Mouse (Mus musculus) MEL-GATA-1-ER (cell line): Measurements from ENCODE around the gene Kcnf1.

ENCODE experiments used
- DNase-seq: peaks from one replicate; pipeline ENCODE4 v3.0.0-alpha.2; 2012; ENCODE audit warnings: low read depth; ENCODE audit errors: extremely low read depth

The Kcnf1 gene

GRCm38 (mm10) chr12:17176757-17177092 is at the start of gene Kcnf1:
Gene Kcnf1 (minus strand): TSS chr12:17176888.
- DNase-seq, result no peak

DNA sequence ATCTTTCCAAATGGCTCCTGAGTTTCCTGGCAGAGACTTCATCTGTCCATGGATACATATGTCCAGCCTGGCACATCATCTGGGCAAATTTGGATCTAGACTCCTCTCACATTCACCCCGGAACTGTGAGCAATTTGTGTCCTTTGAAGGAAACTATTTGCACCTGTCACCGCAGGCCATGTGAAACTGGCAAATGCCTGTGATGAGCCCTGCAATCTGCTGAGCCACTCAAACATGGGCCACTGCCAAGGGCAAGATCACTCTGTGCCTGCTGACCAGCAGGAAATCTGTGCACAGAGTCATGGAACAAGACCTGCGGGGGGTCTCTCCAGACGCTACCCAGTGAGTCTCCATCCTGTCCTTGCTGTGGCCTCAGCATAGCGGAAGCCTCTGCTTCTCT is 48.3 kb upstream of the Kcnf1 start:
- no peak for DNase-seq

DNA sequence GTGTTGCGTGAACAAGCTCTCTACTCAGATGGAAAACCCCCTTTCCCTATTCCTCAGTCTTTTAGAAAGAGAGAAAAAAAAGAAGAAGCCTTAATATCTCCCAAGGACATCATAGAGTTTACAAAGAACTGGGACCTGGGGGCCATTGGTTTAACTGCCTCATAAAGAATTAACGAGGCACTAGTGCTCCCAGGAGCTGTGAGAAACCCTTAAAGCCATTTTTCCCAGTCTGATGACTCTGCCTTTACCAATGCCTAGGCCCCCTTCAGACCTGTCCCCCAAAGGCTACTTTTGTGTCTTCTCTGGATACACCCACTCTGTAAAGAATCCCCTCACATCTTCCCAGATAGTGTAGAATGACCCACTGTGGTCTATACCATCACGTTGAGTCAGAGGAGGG is 46.4 kb upstream of the Kcnf1 start:
- DNase-seq, result no peak

DNA sequence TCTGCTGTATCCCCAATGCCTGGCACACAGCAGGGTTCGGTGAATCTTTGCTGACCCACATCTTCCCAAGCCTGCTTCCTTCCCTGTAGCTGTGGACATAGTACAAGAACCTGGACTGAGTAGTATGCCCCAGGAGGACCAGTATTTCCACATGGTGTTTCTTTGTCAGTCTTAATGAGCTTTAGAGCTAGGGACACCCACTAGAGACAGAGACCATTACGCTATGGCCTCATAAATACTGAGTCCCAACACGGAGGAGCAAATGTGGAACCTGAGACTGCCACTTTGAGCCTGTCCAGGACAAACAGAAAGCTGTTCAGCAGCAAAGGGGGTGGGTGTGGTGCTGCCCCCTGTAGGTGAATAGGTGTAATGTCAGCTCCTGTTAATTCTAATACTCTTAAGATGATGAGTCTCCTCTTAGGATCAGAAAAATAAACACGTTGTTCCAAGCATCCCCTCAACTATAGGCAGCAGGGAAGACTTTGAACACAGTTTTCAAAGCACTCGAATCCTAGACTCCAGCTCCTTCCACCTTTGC is 45.3 kb upstream of the Kcnf1 start:
- DNase-seq, result peak; percentile 7

GRCm38 (mm10) chr12:17220631-17221030 is 43.9 kb upstream of the Kcnf1 start:
- no peak for DNase-seq

DNA sequence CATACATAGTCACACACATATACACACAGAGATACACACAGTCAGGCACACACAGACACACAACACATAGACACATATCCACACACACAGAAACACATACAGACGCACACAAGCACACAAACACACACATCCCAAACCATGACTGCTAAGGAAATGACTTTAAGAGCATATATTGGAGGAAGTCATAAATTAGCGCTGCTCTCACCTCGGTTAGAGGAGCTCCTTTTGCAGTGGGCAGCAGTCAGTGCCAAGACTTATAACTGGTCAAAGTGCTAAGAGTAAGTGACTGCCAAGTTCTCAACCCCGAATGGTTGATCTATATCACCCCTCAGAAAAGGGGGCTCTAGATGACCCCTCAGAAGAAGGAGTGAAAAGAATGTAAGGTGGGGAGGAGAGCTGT is 42.4 kb upstream of the Kcnf1 start:
- DNase-seq, result no peak

GRCm38 (mm10) chr12:17218390-17218789 is 41.7 kb upstream of the Kcnf1 start:
- DNase-seq, result no peak

DNA sequence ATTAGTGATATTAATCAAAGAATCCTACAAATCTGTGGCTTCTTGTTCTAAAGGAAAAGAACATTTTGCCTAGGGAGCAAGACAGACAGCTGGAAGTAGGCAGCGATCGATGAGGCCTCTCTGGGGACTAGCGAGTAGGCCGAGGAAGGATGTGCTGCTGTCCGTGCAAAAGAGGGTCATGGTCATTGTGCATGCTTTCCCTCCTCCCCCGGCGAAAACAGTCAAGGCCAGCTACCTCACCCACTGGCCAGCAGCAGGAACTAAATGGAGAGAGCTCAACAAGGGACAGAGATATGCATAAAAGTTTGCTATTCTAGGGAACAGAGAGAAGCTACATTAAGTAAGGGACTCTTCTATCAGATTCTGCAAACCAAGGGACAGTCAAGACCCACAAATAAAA is 39.1 kb upstream of the Kcnf1 start:
- no peak for DNase-seq

- no peak for DNase-seq
Observed at GRCm38 (mm10) chr12:17202492-17203322, 26.0 kb upstream of the Kcnf1 start.

DNA sequence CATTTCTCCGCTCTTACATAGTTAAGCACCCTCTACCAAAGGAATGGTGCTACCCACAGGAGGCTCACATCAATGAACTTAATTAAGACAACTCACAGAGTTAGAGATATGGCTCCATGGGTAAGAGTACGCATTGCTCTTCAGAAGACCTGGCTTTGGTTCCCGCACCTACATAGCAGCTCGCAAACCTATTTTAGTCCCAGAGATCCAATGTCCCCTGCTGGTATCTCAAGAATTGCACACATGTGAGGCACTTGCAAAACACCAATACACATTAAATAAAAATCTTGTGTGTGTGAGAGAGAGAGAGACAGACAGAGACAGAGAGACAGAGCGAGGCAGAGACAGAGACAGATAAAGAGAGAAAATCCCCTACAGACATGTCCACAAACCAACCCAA is 21.9 kb upstream of the Kcnf1 start:
- DNase-seq, result peak; percentile 2

GRCm38 (mm10) chr12:17194140-17194539 is 17.5 kb upstream of the Kcnf1 start:
- DNase-seq, result no peak

GRCm38 (mm10) chr12:17193311-17193710 is 16.6 kb upstream of the Kcnf1 start:
- DNase-seq, result no peak

DNA sequence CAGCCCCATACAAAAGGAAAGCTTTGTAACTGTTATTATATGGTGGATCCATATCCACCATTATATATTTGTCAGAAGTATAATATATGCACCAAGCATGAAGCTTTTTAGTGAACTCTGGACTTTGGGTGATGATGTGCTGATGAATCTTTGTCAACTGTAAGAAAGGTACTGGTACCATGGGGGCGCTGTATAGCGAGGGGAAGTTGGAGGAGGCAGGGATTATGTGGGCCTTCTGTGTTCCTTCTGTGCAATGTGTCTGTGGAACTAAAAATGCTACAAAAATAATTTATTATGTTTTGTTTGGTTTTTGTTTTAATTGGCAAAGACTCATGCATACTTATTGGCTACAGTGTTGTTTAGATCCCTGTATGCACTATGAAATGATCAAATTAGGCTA is 16.2 kb upstream of the Kcnf1 start:
- no peak for DNase-seq

- no peak for DNase-seq
Observed at GRCm38 (mm10) chr12:17184303-17184775, 7.7 kb upstream of the Kcnf1 start.

DNA sequence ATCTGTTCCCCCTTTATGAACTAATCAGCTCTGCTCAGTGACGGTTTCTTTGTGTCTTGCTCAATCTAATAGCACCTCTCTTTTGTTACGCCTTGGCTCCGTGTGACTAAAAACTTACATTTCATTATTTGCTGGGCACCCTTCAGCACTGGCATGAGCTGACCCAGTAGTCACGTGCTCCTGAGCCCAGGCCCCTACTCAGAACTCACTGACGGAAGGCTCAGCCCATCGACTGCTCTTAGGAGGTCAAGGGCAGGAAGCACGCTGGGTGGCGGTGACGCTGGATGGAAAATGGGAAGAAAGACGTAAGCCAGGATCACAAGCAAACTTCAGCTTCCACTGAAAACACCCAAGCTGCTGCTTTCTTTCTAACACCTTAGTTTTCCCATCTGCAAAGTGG is 7.1 kb upstream of the Kcnf1 start:
- no peak for DNase-seq

- no peak for DNase-seq
Observed at GRCm38 (mm10) chr12:17176041-17176756, 489 bp downstream of the Kcnf1 start.

DNA sequence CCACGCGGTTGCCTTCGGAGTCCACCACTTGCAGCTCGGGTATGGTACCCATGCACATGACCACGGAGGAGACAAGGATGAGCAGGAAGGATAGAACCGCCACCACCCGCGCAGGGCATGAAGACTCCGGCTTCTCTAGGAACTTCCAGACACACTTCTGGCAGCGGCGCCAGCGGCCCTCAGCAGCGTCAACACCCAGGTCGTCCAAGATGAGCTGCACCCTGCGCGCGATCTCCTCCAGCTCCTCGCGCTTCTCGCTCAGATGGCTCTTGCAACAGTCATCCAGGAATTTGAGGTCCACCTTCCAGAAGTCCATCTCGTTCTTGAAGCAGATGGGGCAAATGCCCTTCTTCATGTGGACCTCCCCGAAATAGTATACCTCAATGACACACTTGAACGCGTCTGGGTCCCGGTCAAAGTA is 1.1 kb downstream of the Kcnf1 start:
- DNase-seq, result no peak

DNA sequence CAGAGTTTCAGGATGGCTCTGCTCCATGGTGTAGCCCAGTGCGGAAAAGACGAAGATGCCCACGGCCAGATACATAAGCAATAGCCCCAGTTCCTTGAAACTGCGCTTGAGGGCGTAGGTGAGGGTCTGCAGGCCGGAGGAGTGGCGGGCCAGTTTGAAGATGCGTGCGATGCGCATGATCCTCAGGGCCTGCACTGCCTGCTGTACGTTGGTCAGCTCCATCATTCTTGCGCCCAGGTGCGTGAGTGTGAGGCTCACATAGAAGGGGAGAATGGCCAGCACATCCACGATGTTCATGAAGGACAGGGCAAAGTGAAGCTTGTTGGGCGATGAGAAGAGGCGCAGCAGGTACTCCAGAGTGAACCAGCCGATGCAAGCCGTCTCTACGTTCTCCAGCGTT is 1.6 kb downstream of the Kcnf1 start:
- no peak for DNase-seq

DNA sequence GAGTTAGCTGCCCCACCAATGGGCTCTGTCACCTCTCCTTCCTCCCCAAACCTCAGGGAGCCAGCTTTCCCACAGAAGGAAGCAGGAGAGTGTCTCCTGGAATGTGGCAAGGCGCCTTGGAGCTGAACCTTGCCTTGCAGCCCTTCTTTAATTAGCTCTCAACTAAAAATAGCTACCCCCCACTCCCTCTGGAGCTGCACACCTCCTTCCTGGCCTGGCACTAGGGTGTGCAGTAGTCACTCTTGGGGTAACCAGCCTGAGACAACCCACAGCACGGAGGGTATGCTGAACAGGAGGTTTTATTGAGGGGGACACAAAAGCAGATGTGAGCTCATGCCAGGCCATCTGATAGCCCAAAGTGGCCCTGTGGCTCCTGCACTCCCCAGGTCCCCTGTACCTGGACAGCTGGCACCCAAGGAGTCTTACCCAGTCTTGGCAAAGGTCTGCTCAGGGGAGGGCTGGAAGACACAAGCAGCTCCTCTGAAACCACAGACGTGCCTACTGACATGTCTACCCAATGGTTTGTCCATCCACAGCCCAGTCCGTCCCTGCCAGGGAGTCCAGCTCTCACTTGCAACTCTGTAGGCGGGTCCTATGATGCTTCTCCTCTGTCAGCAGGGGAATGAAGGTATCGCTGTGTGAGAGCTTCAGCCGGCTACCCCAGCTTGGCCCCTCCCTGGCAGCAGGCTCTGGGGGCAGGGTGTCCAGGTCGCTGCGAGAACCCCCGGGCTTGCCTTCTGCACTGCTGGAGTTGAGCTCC is 2.4 kb downstream of the Kcnf1 start:
- DNase-seq, result no peak

GRCm38 (mm10) chr12:17170406-17170805 is 6.3 kb downstream of the Kcnf1 start:
- DNase-seq, result no peak

GRCm38 (mm10) chr12:17166116-17166515 is 10.6 kb downstream of the Kcnf1 start:
- DNase-seq, result no peak

DNA sequence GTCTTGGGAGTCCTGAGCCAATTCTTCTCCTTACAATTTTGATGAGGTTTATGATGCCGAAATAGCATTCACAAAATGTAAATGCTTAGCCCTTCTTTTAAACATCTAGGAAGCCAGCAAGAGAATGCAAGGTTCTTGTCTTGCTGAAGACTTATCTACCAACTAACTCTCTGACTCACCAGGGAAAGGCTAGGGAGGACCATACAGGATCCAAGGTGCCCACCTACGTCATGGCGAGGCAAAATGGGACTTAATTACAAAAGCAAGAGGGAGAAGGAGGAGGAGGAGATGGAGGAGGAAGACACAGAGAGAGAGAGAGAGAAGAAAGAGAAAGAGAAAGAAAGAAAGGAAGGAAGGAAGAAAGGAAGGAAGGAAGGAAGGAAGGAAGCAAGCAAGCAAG is 12.7 kb downstream of the Kcnf1 start:
- no peak for DNase-seq
